Mouse (Mus musculus) kidney, embryonic 16.5 days (tissue): ENCODE data around the gene Slc35b4. TPM values are rescaled to one million over a fixed set of nuclear protein-coding genes. Genes with fewer than 3 reads are reported as not detected.

Source experiments
- ATAC-seq: fragments of 200-750 bp; cut with Nextera tagmentation; 2 replicates; pipeline ENCODE4 v1.8.0; 2017; ENCODE audit warnings: moderate TSS enrichment; ENCODE audit not compliant: low FRiP score, low TSS enrichment
- H3K27ac ChIP-seq: fragments of 300-500 bp; sonication (generic); 2 replicates; pipeline ENCODE4 v1.5.1; 2014; ENCODE audit warnings: low read length
- H3K27me3 ChIP-seq: fragments of 300-500 bp; sonication (generic); 2 replicates; pipeline ENCODE4 v1.6.1; 2014; ENCODE audit warnings: low read length, control low read depth, mixed read lengths; ENCODE audit not compliant: insufficient read depth
- H3K36me3 ChIP-seq: fragments of 300-500 bp; sonication (generic); 2 replicates; pipeline ENCODE4 v1.6.1; 2014; ENCODE audit warnings: low read length, control low read depth, mixed read lengths; ENCODE audit not compliant: insufficient read depth
- H3K4me1 ChIP-seq: fragments of 300-500 bp; sonication (generic); 2 replicates; pipeline ENCODE4 v1.6.1; 2014; ENCODE audit warnings: low read length, control low read depth, mixed read lengths; ENCODE audit not compliant: insufficient read depth
- H3K4me2 ChIP-seq: fragments of 300-500 bp; sonication (generic); replicated peaks from 2 replicates; pipeline ENCODE4 v1.6.1; 2014; ENCODE audit warnings: low read depth, low read length
- H3K4me3 ChIP-seq: fragments of 300-500 bp; sonication (generic); 2 replicates; pipeline ENCODE4 v1.5.1; 2014; ENCODE audit warnings: mild to moderate bottlenecking, low read length
- H3K9ac ChIP-seq: fragments of 300-500 bp; sonication (generic); replicated peaks from 2 replicates; pipeline ENCODE4 v1.6.1; 2014; ENCODE audit warnings: low read length
- H3K9me3 ChIP-seq: fragments of 300-500 bp; sonication (generic); 2 replicates; pipeline ENCODE4 v1.6.1; 2016; ENCODE audit warnings: low read length, control low read depth
- WGBS: fragments of 180-500 bp; shearing (Covaris S2); extraction: QIAGEN DNeasy Blood & Tissue Kit; methylation state at CpG from one replicate; pipeline ENCODE4 v1.1.7; 2014; 5-methylcytosine and 5-hydroxymethylcytosine counted together
- polyA plus RNA-seq: library from polyadenylated mRNA; unstranded; fragments of >200 nt; fragmentation: Nextera tagmentation; extraction: Ambion mirVana; gene quantifications from 2 replicates; pipeline ENCODE4 v1.2.1, GENCODE M21; 2015

The Slc35b4 gene
- 81.6 and 86.0 TPM in 2 replicates for polyA plus RNA-seq

- Histone ChIP-seq H3K9ac (peak within 1 kb of the TSS; percentile 90), H3K4me2 (peak within 1 kb of the TSS; percentile 62), H3K9me3 (peaks cover 6% of the 10 kb centered on the region; the same call in 1 of the 2 replicates), H3K36me3 (no peaks in the 10 kb centered on the region), H3K4me1 (peaks cover 32% of the 10 kb centered on the region), H3K27ac (peak within 1 kb of the TSS; percentile 92), H3K27me3 (no peaks in the 10 kb centered on the region), H3K4me3 (peak within 1 kb of the TSS; percentile 70)
- peak; percentile 98 for ATAC-seq
- WGBS = under 1% methylated on average over 29 of the region's 29 CpGs
Observed at GRCm38 (mm10) chr6:34176864-34177247, at the start of gene Slc35b4. Gene Slc35b4, minus strand, starts transcription at chr6:34177111.

GRCm38 (mm10) chr6:34225004-34225599 lies 48.2 kb upstream of the Slc35b4 start:
- H3K9ac ChIP-seq = no peak overlapping the region
- no peak overlapping the region for H3K4me3 ChIP-seq
- WGBS = 95% methylated on average over 3 of the region's 3 CpGs
- peaks cover 5% of the 10 kb centered on the region; the same call in 1 of the 2 replicates for H3K9me3 ChIP-seq
- no peak for ATAC-seq
- H3K4me1 ChIP-seq = 0 out of 2 replicates have a peak, but pooled peaks cover 3% of the 10 kb centered on the region
- no peaks in the 10 kb centered on the region for H3K36me3 ChIP-seq
- H3K27ac ChIP-seq = no peak overlapping the region
- H3K27me3 ChIP-seq = no peaks in the 10 kb centered on the region
- H3K4me2 ChIP-seq = no peak overlapping the region

- H3K4me1 ChIP-seq = no peaks in the 10 kb centered on the region
- no peak overlapping the region for H3K4me3 ChIP-seq
- H3K27me3 ChIP-seq = no peaks in the 10 kb centered on the region
- no peaks in the 10 kb centered on the region for H3K36me3 ChIP-seq
- H3K4me2 ChIP-seq = no peak overlapping the region
- no peak overlapping the region for H3K9ac ChIP-seq
- WGBS = 53% methylated on average over 9 of the region's 9 CpGs
- no peaks in the 10 kb centered on the region for H3K9me3 ChIP-seq
- H3K27ac ChIP-seq = no peak overlapping the region
- ATAC-seq = no peak
Observed at GRCm38 (mm10) chr6:34216450-34217319, 39.8 kb upstream of the Slc35b4 start.

GRCm38 (mm10) chr6:34205754-34206153 lies 28.8 kb upstream of the Slc35b4 start:
- H3K9me3 ChIP-seq = peaks cover 4% of the 10 kb centered on the region; the same call in 1 of the 2 replicates
- H3K4me1 ChIP-seq = no peaks in the 10 kb centered on the region
- H3K27ac ChIP-seq = no peak overlapping the region
- H3K36me3 ChIP-seq = no peaks in the 10 kb centered on the region
- H3K4me2 ChIP-seq = no peak overlapping the region
- H3K27me3 ChIP-seq = no peaks in the 10 kb centered on the region; the same call in 1 of the 2 replicates
- no peak overlapping the region for H3K9ac ChIP-seq
- WGBS = 67% methylated on average over 3 of the region's 3 CpGs
- H3K4me3 ChIP-seq = no peak overlapping the region
- ATAC-seq = peak; percentile 39; the same call in 1 of the 2 replicates

- 58% methylated on average over 8 of the region's 8 CpGs for WGBS
- Histone ChIP-seq H3K27ac (no peak overlapping the region), H3K9me3 (peaks cover 4% of the 10 kb centered on the region; the same call in 1 of the 2 replicates), H3K9ac (no peak overlapping the region), H3K4me1 (no peaks in the 10 kb centered on the region), H3K27me3 (no peaks in the 10 kb centered on the region; the same call in 1 of the 2 replicates), H3K4me3 (no peak overlapping the region), H3K4me2 (no peak overlapping the region), H3K36me3 (no peaks in the 10 kb centered on the region)
- ATAC-seq = 0 out of 2 replicates have a peak, but pooled peaks have one; percentile 46
Observed at GRCm38 (mm10) chr6:34204971-34205572, 28.2 kb upstream of the Slc35b4 start.

- H3K9ac ChIP-seq = no peak overlapping the region
- H3K27ac ChIP-seq = no peak overlapping the region
- no peaks in the 10 kb centered on the region for H3K27me3 ChIP-seq
- WGBS = 56% methylated on average over 7 of the region's 7 CpGs
- no peaks in the 10 kb centered on the region for H3K36me3 ChIP-seq
- no peak overlapping the region for H3K4me2 ChIP-seq
- no peaks in the 10 kb centered on the region for H3K4me1 ChIP-seq
- no peak for ATAC-seq
- H3K4me3 ChIP-seq = no peak overlapping the region
- peaks cover 4% of the 10 kb centered on the region; the same call in 1 of the 2 replicates for H3K9me3 ChIP-seq
Observed at GRCm38 (mm10) chr6:34203503-34203902, 26.6 kb upstream of the Slc35b4 start.

GRCm38 (mm10) chr6:34194981-34195380 lies 18.1 kb upstream of the Slc35b4 start:
- H3K4me1 ChIP-seq = peaks cover 5% of the 10 kb centered on the region; the same call in 1 of the 2 replicates
- no peak overlapping the region for H3K9ac ChIP-seq
- no peaks in the 10 kb centered on the region for H3K36me3 ChIP-seq
- 88% methylated on average over 1 of the region's 1 CpGs for WGBS
- no peak overlapping the region for H3K4me2 ChIP-seq
- no peaks in the 10 kb centered on the region for H3K9me3 ChIP-seq
- no peak for ATAC-seq
- H3K4me3 ChIP-seq = no peak overlapping the region
- no peak overlapping the region for H3K27ac ChIP-seq
- no peaks in the 10 kb centered on the region for H3K27me3 ChIP-seq

GRCm38 (mm10) chr6:34193708-34194475 lies 17.0 kb upstream of the Slc35b4 start:
- H3K9ac ChIP-seq = no peak overlapping the region
- H3K27me3 ChIP-seq = no peaks in the 10 kb centered on the region
- H3K36me3 ChIP-seq = no peaks in the 10 kb centered on the region
- peaks cover 5% of the 10 kb centered on the region; the same call in 1 of the 2 replicates for H3K4me1 ChIP-seq
- no peak overlapping the region for H3K4me3 ChIP-seq
- H3K4me2 ChIP-seq = no peak overlapping the region
- H3K9me3 ChIP-seq = no peaks in the 10 kb centered on the region
- 54% methylated on average over 12 of the region's 12 CpGs for WGBS
- no peak overlapping the region for H3K27ac ChIP-seq
- ATAC-seq = peak; percentile 70

- H3K36me3 ChIP-seq = no peaks in the 10 kb centered on the region
- no peak overlapping the region for H3K4me2 ChIP-seq
- WGBS = 93% methylated on average over 8 of the region's 8 CpGs
Observed at GRCm38 (mm10) chr6:34191401-34191800, 14.5 kb upstream of the Slc35b4 start.

More at GRCm38 (mm10) chr6:34191401-34191800, 14.5 kb upstream of the Slc35b4 start:
- H3K9ac ChIP-seq = no peak overlapping the region
- no peak for ATAC-seq
- no peaks in the 10 kb centered on the region for H3K27me3 ChIP-seq
- H3K4me3 ChIP-seq = no peak overlapping the region
- H3K9me3 ChIP-seq = no peaks in the 10 kb centered on the region
- H3K27ac ChIP-seq = no peak overlapping the region
- peaks cover 5% of the 10 kb centered on the region for H3K4me1 ChIP-seq
